Mouse (Mus musculus) brain, embryonic 14.5 days (tissue): ENCODE results near the gene Srpr.

ENCODE experiments used
- CTCF ChIP-seq: fragments of 200-500 bp; IDR thresholded peaks from 2 replicates; pipeline ENCODE4 v1.5.1; 2012; ENCODE audit warnings: inconsistent platforms, mild to moderate bottlenecking, moderate library complexity, borderline replicate concordance; ENCODE audit not compliant: insufficient read depth, insufficient read length; ENCODE audit errors: extremely low read depth
- POLR2A ChIP-seq: fragments of 200-500 bp; IDR thresholded peaks from 2 replicates; pipeline ENCODE4 v1.6.1; 2012; ENCODE audit warnings: mild to moderate bottlenecking, inconsistent platforms, borderline replicate concordance; ENCODE audit not compliant: poor library complexity, insufficient read depth, insufficient read length, severe bottlenecking; ENCODE audit errors: extremely low read depth

DNA sequence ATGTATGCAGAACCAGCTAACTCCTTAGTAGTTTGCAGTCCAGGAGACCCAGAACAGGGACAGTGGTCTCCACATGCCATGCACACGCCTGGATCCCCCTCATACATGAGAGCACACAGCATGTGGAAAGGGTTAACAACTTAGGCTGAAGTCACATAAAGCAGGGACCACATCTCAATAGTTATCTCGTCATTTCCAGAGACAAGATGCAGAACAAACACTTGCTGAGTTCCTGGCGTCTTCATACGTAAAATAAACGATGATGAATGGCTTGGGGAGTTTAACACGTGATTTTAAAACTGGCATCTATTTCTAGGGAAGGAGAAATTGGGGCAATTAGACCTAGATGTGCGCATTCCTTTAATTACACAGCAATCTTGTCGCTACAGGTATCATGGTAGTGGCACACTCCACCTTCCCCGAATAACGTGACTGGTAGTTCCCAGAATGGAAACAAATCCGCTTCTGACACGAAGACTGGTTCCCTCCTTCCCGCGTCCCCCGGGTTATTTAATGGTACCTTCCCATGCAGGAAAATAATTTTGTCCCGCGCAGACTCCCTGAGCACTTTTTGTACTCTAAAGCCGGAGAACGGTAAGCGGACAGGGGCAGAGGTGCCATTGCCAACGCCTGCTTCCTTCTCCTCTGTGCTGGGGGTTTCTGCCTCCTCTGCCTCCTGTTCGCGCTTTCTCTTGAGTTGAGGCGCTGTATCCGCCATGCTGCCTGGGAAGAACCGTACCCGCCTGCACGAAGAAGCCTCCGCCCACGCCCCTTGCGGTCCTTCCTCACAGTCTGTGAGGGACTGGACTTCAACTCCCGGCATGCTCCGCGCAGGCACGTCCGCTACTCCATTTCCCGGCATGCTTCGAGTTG, 24.5 kb upstream of the Srpr start, which contains the start of gene Dcps:
- TF ChIP-seq CTCF: peak; percentile 20; the same call in 1 of the 2 replicates
- peak; percentile 36; the same call in 1 of the 2 replicates for TF ChIP-seq POLR2A
